Mouse (Mus musculus): Measurements from ENCODE around the gene Lrch3.
A peak's percentile ranks its signal among the peaks of the same experiment; 100 is the strongest.
"Not testable (repeated sequence)": the region's sequence is repeated elsewhere in the genome, so short reads cannot be mapped to it uniquely, and the experiment has no call there.

Gene Lrch3

GRCm38 (mm10) chr16:33006888-33007287, 93.0 kb downstream of the Lrch3 start:
- DNase-seq, result no peak

- DNase-seq, result no peak
Observed at GRCm38 (mm10) chr16:33007436-33007835, 93.5 kb downstream of the Lrch3 start.

DNA sequence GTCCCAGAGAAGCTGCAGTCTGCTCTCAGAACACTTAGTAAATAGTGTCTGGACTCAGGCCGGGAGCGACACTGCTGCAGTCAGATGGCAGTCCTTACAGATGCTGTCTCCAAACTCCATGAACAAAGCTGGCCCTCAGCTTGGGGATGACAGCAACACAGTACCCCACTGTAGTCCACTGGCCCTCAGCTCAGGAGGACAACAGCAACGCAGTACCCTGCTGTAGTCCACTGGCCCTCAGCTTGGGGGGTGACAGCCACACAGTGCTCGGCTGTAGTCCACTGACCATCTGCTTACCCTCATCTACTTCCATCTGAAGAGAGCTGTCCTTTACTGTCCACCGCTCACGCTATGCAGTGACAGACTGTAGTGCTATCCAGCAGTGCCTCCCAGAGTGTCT, 96.3 kb downstream of the Lrch3 start:
- no peak for DNase-seq

- DNase-seq, result no peak
Observed at GRCm38 (mm10) chr16:33013801-33014200, 99.9 kb downstream of the Lrch3 start.

DNA sequence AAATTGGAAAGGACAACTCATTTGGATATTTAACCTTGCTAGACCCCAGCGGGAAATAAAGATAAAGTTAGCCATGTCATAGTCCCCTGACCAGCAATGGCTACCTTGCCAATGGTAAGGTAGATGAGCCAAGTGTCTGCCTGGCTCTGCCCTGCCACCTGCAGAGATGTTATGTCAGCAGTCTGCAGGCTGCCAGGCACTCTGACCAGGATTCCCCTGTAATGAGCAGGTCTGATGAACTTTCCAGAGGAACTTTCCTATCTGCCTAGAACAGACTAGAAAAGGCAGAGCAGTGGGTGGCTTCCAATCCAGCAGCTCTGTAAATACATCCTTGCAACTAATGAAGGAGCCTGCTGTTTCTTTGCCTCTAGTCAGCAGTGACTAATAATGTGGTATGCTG, 101.0 kb downstream of the Lrch3 start:
- DNase-seq, result no peak

DNA sequence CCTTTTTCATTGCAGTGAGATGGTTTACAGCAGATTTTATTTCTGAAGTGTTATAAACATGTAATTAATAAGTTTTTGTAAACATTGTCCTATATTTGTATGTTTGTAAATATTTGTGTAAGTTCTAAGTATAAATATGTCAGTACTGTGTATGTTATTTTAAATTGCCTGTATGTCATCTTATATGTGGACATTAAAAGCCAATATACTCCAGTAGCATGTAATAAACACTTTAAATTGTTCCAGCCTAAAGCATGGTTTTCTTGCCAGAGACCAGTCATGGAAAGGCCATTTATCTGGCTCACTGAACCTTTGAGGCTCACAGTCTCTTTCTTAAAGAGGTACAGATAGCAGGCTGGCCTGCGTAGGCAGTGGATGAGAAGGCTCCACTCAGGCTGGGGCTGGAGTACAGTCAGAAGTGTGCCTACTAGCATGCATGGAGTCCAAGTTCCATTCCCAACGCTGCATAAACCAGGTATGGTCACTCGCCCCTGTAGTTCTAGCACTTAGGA, 101.6 kb downstream of the Lrch3 start:
- DNase-seq, result no peak

GRCm38 (mm10) chr16:33015986-33016385, 102.1 kb downstream of the Lrch3 start:
- DNase-seq, result no peak

DNA sequence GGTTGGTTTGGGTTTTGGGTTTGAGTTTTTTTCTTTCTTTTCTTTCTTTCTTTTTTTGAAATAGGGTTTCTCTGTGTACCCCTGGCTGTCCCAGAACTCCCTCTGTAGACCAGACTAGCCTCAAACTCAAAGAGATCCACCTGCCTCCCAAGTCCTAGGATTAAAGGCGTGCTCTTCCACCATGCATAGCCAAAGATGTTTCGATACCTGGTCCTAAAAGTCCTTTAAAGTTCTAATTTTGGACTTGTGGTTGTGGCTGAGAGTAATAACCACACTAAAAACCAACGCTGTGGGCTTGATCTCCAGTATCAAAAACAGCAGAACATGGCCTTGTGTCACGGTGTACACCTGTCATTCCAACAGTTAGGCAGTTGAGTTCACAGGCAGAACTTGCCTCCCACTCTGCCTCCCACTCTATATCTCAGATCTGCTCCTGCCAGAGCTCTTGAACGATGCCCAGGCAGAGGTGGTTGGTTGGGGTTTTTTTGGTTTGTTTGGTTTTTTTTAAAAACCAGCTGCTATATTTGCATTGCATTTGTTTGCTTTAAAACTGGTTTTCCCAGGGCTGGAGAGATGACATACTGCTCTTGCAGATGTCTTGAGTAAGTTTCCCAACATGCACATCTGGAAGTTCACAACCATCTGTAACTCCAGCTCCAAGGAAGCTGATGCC, 103.9 kb downstream of the Lrch3 start:
- DNase-seq, result no peak

DNA sequence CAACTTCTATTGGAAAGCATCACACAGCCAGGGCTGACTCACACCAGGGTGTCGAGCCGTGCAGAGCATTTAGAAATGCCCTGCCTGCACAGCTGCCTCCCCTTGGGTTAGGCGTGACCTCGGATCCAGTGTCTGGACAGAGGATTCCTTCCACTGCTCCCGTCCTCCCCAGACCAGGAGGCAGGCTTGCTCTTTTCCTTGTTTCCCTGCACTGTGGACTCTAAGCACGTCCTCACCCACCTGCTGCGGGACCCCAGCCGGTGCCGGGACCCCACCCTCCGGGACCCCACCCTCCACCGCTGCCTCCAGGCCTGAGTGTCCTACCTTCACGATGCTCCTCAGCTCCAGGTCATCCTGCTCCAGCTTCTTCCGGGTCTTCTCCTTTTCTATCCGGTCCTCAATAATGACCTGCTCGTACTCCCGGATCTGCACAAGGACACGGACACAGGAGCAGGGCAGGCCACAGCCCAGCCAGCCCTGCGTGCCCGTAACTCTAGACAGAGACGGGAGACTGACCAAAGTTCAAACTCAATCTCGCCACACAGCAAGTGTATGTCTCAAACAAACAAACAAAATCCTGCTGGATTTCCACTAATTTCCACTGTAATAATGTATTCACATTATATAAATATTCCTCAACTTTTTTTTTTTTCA, 105.3 kb downstream of the Lrch3 start:
- DNase-seq, result no peak

- DNase-seq, result no peak
Observed at GRCm38 (mm10) chr16:33021381-33021780, 107.5 kb downstream of the Lrch3 start.

DNA sequence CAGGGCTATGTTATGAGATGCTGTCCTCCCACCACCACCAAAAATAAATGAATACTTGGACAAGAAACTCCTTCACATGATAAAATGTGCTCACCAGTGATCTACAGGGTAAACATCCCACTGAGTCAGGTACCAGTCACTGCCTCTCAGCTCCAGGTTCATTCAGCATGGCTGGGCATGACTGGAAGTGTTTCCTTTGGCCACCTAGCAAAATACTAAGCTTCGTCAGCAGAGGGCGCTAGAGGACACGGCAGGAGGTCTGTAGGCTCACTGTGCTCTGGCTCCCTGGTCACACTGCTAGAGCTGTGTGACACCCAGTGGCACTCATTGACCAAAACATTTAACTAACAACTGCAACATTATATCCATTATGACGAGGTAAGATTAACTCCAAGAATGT, 109.8 kb downstream of the Lrch3 start:
- peak; percentile 85 for DNase-seq

GRCm38 (mm10) chr16:33024456-33025104, 110.7 kb downstream of the Lrch3 start:
- no peak for DNase-seq

GRCm38 (mm10) chr16:33026357-33026756, 112.5 kb downstream of the Lrch3 start:
- peak; percentile 46 for DNase-seq

DNA sequence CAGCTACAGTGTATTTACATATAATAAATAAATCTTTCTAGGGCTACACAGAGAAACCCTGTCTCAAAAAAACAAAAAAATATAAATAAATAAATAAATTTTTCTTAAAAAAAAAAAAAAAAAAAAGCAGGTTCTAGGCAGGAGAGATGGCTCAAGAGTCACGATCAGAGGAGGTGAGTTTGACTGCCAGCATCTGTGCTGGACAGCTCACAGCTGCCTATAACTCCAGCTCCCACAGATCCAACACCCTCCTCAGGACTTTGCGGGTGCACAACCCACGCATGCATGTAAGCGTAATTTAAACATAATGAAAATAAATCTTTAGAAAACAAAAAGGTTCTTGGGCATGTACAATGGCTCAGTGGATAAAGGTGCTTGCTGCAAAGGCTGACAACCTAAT, 122.1 kb downstream of the Lrch3 start:
- DNase-seq, result no peak

DNA sequence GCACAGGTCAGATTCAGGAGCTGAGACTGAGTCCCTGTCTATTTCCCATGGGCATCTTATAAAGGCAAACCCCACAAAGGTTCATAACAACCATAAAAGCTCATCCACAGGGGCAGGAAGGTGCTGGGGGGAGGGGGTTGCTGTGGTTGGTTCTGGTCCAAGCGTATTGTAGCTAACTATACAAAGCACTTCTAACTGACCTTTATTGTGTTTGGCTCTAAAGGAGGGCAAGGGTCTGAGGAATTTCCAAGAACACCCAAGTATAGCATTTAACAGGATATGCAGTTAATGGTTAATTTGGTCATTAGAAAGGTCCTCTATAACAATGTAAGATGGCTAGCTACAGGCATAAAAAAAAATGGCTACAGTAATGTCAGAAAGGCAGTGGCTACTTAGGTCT, 128.8 kb downstream of the Lrch3 start:
- no peak for DNase-seq

DNA sequence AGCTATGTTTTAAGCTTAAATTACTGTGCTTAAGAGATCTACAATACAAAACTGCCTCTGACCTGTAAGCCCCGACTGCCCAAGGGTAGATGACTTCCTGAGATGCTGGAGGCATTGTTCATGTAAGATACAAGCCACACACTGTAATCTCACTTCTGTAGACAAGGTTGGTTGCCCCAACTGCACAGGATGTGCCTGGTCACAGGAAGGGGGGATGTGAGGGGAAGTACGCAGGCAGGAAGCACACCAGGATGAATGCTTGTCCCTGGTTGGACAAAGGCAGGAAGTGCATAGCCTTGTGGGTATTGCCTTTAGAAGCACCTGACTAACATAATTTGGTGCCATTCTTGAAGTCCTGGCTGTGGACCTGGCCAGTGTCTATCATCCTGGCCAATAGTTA, 129.4 kb downstream of the Lrch3 start:
- DNase-seq, result no peak

DNA sequence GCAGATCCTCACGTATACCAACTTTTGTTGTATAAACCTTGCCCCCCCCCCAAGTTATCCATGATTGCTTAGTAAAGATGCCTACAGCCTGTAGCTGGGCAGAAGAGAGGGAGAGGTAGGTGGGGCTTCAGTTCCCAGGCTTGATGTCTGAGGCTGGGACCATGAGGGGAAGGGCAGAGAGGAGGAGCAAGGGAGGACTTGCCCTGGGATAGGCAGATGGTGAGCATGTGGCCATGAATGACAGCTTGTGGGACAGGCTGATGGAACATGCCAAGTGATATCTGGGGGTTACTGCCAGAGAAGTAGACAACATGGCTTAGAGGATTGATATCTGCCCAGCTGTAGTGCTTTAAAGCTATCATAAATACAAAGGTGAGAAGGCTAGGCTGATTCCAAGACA, 134.1 kb downstream of the Lrch3 start:
- no peak for DNase-seq

- DNase-seq, result no peak
Observed at GRCm38 (mm10) chr16:33048686-33049085, 134.8 kb downstream of the Lrch3 start.

DNA sequence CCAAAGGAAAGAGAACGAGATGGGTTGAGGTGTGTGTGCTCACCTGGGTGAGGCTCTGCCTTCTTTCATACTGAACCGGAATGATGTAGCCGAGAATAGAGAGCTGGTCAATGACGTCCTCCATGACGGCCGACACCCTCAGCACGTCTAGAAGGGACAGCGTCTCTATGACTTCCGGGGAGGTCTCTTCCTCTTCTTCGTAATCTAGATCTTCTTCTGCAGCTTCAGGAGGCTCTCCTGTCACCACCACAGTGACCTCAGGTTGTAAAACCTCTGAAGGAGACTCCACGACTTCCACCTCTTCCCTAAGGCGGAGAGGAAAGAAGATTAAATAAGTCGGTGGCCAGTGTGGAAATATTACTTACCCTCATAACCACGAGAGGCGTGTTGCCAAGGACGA, 135.9 kb downstream of the Lrch3 start:
- DNase-seq, result no peak

- no peak for DNase-seq
Observed at GRCm38 (mm10) chr16:33053141-33053540, 139.2 kb downstream of the Lrch3 start.

- not testable (repeated sequence) for DNase-seq
Observed at GRCm38 (mm10) chr16:33054927-33055326, 141.0 kb downstream of the Lrch3 start.

- no peak for DNase-seq
Observed at GRCm38 (mm10) chr16:33055655-33056054, 141.8 kb downstream of the Lrch3 start.

DNA sequence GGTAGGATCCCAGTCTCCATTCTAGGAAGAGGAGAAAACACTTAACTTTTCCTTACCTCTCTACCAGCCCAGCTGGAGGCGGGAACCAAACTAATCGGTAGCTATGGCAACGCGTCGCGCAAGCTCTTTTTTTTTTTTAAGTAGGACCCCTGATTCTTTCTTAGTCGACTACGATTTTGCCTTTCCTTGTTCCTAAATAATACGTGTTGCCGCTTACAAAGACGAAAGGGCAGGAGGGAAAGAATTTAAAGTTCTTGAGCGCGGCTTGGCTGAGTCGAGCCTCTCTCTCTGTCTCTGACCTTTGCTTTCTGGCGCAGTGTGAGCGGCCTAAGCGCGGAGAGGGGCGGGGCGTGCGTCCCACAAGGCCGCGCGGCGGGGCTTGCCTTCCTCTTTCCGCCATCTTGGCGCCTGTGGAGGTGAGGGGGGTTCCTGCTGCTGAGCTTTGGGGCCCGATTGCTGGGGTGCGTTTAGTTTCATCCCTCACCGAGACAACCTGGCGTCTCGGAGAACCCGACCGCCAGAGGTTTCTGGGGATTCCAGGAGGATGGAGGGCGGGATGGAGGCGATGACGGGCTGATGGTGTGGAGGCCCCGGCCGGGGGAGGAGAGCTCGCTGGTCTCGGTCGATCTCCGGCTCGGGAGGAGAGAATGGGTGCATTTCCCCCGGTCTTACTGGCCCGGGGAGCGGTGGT, 142.3 kb downstream of the Lrch3 start, which contains the start of the genes Iqcg and Rpl35a:
Gene Iqcg (minus strand): TSS at position 124 of the 691 bp plus-strand sequence.
Gene Rpl35a (plus strand): TSS at position 359 of the 691 bp plus-strand sequence.
- peak; percentile 89 for DNase-seq
